Mouse (Mus musculus): ENCODE measurements at regions not wholly inside any gene's neighbourhood (a gene's known extent, or its start where the extent isn't known, plus 50 kb on each side); places are given as distances from the start of the nearest gene placed in this dataset.

DNA sequence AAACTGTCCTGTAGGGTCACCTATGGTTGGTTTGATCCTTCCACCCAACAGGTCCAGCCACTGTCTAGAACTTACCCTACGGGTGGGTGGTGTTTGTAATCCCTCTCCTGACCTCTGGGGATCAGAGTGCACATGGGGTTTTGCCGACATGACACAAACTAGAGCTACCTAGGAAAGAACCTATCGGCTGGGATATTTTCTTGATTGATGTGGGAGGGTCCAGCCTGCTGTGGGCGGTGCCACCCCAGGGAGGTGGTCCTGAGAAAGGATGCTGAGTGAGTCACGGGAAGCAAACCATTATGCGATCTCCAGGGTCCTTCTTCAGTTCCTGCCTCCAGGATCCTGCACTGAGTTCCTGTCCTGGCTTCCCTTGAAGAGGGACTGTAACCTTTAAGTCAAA is 162.3 kb upstream of the Sdk2 start:
- no peak for TF ChIP-seq HCFC1 (IDR thresholded peaks at IDR 0.05; ENCODE audit: low read depth, low read length)
- TF ChIP-seq JUND (conservative IDR thresholded peaks at IDR 0.05; ENCODE audit: low read depth, low read length), result no peak
- TF ChIP-seq USF1 (IDR thresholded peaks at IDR 0.05; ENCODE audit: low read depth, low read length), result no peak
- no peak for TF ChIP-seq CTCF (conservative IDR thresholded peaks at IDR 0.05 in 1 of 2, IDR thresholded peaks at IDR 0.05 in 1 of 2; ENCODE audit: low read depth in 2 of 2, low read length in 2 of 2)
- no peak for TF ChIP-seq MAX (IDR thresholded peaks at IDR 0.05; ENCODE audit: low read length)
- TF ChIP-seq POLR2A (IDR thresholded peaks at IDR 0.05; ENCODE audit: low read depth, low read length), result no peak
- no peak for TF ChIP-seq E2F4 (IDR thresholded peaks at IDR 0.05; ENCODE audit: insufficient replicate concordance, low read depth, low read length)
- TF ChIP-seq GABPA (IDR thresholded peaks at IDR 0.05; ENCODE audit: insufficient replicate concordance, low read depth, low read length), result no peak

Measured in CH12.LX (cell line).